Mouse (Mus musculus): ENCODE results near the gene Mtmr11.

Gene Mtmr11

GRCm38 (mm10) chr3:96161869-96162840 lies at the start of gene Mtmr11:
Gene Mtmr11, plus strand, starts transcription at chr3:96162004.
- peak; percentile 38 for DNase-seq

DNA sequence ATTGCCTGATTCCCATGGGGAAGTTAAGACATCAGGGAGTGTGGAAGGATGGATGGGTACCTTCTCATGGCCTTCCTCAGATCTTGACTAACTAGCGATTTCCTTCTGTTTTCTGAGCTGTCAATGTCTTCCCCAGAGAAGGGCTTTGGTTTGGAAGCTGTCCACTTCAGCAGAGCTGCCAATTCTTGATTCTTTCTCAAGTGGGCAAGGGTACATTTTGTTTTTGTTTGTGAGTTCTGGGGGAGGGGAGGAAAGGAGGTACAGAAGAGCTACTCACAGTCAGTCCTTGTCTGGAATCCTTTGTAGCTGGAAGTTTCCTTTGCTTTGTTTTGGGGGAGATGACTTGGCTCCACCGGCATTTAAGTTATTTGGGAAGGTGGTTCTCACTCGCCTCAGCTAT lies 48.6 kb upstream of the Mtmr11 start:
- DNase-seq: no peak

DNA sequence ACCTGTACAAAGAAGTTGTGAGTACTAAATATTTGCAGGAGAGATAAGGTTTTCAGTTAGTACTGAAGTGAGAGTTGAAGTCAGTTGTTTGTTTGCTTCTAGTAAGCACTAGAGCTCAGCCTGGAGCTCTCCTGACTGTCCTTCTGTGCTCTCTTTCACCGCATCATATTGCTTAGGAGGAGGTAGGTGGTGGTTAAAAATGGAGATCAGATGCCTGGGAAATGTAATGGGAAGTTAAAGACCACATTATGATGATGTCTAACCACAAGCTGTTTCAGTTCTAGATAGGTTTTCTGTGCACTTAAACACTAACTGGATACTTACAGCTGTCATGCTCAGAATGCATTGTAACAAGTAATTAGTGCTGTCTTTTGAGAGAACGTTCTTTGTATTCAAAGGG lies 43.7 kb upstream of the Mtmr11 start:
- no peak for DNase-seq

DNA sequence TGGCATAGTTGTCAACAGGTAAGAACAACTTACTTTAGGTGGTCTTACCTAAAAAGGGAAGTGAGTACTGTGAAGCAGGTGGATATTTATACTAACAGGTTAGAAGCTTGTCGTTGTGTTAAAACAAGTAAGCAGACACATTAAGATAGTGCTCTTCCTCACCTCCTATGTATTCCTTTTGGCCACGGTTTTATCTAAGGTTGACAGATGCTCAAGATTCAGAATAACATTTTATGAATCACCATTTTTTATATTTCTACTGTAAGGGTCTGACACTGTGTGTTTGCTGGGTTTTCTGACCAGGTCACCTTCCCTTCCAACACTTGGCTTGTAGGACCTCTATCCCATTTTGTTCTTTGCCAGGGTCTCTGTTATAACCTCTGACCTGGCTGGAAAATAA lies 43.1 kb upstream of the Mtmr11 start:
- DNase-seq: no peak

- DNase-seq: no peak
Measured at GRCm38 (mm10) chr3:96124235-96124634, 37.6 kb upstream of the Mtmr11 start.

- no peak for DNase-seq
Measured at GRCm38 (mm10) chr3:96128128-96128527, 33.7 kb upstream of the Mtmr11 start.

DNA sequence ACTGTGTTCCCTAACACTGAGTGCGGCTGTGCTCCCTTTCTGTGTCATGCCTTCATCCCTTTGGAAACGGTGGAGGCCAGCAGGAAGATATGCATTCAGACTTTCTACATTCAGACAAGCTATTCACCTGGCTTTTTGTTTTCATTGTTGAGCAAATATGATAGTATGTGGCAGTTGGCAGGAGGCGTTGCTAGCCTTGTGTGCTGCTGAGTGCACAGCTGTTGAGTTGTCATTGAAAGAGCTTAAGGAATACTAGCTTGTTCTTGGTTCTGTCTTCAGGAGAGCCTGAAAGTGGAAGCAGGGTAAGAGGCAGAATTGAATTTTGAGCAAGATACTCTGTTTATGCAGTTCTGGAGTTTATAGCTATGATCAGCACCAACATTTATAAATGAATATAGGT lies 29.3 kb upstream of the Mtmr11 start:
- DNase-seq: no peak

DNA sequence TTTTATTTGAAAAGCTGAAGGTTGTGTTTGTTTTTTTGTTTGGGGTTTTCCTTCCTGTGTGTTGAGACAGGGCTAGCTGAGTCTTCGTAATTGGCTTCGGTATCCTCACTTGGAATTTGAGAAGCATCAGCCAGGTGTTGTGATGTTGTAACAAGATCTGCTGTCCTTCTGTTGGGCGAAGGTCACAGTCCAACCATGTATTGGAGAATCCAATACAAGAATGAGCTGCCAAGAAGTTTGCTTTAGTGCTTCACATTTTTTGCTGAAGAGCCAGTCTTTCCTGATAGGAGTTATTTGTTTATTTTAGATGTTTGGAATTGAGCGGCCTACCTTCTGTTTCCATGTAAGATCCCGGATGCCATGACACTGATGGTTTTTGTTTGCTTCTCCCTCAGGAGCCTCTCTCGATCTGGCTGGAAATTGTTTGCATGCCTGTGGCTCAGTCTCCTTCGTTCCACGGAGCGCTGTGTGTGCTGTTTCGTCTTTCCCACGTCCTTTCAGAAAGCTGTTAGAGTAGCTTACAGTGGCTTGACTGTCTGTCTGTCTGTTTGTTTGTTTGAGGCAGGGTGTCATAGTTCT lies 28.4 kb upstream of the Mtmr11 start:
- no peak for DNase-seq

DNA sequence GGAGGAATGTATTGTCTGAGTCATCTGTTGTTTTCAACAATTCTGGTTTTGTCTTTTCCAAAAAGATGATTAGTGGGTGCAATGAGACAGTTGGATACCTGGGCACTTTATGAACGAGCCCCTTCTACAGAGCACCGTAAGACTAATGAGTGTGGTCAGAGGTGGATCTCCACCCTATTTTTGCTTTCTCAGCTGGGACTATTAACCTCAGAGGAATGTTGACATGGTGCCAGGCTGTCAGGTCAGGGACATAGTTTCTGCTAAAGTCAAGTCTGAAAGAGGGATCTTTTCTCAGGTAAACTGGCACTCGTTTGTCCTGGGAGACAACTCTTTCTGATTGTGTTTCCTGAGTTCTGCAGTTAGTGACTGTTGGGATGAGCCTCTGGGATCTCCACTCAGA lies 26.8 kb upstream of the Mtmr11 start:
- DNase-seq: no peak

DNA sequence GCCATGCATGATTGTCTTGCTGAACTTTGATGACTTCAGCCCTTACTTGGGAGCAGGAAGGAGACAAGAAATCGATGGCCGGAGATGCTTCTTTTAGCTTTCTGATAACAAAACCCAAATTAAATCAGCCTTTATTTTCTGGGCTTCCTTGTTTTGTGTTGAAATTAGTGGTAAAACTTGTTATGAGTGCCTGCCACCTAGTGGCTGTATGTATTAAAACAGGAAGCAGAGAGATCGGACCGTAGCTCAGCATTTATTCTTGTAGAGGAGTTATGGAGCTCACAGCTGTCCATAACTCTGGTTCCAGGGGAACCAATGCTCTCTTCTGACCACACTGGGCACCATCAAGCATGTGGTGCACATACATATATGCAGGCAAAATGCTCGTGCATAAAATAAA lies 13.9 kb upstream of the Mtmr11 start:
- peak; percentile 39 for DNase-seq

- DNase-seq: no peak
Measured at GRCm38 (mm10) chr3:96151836-96152235, 10.0 kb upstream of the Mtmr11 start.

DNA sequence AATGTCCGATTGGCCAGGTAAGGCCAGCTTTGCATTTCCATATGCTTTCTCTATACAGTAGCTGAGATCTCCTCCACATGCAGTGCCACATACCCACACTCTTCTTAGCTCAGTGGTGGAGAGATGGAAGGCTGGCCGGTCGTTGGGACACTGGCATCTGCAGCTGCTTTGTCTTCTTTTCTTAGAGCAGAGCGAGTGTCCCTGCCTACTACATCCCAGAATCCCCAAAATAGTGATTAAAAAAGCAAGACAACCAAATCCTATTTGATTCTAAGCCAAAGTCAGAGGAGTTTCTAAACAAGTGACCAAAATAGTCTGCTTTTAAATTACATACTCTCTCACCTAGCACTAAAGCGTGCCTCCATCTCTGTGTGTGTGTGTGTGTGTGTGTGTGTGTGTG lies 9.2 kb upstream of the Mtmr11 start:
- no peak for DNase-seq

DNA sequence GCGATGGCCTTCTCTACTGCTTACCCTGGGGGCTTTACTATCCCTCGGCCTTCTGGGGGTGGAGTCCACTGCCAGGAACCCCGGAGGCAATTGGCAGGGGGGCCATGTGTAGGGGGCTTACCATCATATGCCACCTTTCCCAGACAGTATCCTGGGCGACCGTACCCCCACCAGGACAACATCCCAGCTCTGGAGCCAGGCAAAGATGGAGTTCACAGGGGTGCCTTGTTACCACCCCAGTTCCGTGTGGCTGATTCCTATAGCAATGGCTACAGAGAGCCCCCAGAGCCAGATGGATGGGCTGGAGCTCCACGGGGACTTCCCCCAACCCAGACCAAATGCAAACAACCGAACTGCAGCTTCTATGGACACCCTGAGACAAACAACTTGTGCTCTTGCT lies 6.3 kb upstream of the Mtmr11 start:
- no peak for DNase-seq

DNA sequence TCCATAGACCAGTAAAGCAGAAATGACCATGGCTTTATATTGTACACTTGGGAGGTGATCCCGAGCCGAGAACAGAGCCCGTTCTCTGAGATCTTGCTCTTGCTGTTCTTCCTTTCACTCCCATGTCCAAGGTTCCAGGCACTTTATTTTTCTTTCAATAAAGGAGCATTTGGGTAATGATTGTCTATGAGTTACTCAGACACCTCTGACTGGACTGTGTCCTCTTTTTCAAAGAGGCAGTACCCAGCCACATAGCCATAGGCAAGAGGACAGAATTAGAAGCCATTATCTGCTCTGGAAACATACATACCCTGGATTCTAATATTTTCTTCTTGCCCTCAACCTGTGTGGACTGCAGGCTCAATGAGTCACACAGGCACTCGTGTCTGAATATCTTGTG lies 2.0 kb upstream of the Mtmr11 start:
- no peak for DNase-seq

GRCm38 (mm10) chr3:96160222-96160802 lies 1.5 kb upstream of the Mtmr11 start:
- DNase-seq: peak; percentile 50

- peak; percentile 78 for DNase-seq
Measured at GRCm38 (mm10) chr3:96160803-96161516, 844 bp upstream of the Mtmr11 start.

GRCm38 (mm10) chr3:96163040-96163439 lies 1.2 kb downstream of the Mtmr11 start:
- no peak for DNase-seq

GRCm38 (mm10) chr3:96168466-96169158 lies 6.8 kb downstream of the Mtmr11 start:
- DNase-seq: no peak

DNA sequence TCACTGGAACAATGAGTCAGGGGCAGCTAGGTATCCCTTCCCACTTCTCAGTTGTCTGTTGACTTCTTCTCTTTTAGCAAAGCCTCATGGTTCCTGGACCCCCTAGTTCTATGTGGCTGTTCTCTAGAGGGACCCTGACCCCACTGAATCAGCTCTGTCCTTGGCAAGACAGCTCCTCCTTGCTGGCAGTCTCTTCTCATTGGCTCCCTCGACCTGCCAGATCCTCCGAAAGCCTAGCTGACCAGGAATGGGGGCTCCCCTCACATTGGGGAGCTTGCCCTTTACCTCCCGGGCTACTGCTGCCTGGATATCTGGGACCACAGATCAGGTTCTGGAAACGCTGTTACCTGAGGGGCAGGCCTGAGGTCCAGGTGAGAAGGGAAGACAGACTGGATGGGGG lies 8.5 kb downstream of the Mtmr11 start:
- DNase-seq: no peak

DNA sequence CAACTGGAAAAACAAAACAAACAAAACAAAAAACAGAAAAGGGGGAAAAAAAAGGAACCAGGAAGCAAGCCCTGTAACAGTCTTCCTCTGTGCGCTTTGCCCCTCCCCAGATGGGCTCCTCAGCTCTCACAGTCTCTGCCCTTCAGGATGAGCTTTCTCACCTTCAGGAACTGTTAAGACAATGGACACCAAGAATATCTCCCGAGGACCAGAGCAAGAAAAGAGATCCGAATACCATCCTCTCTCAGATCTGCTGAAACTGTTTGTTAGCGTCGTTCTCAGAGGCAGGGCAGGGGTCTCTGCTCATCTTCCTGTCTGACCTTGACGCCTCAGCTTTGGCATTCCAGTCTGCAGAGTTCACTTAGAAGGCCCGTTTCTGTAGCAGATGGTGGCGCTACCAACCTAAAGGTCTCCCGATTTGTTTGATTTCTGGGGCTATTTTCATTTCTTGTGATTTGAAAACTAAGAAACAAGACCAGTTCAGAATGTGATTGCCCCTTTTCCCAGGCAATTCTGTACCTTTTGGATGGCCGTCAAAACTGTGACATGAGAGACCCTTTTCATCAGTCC lies 9.3 kb downstream of the Mtmr11 start:
- no peak for DNase-seq

DNA sequence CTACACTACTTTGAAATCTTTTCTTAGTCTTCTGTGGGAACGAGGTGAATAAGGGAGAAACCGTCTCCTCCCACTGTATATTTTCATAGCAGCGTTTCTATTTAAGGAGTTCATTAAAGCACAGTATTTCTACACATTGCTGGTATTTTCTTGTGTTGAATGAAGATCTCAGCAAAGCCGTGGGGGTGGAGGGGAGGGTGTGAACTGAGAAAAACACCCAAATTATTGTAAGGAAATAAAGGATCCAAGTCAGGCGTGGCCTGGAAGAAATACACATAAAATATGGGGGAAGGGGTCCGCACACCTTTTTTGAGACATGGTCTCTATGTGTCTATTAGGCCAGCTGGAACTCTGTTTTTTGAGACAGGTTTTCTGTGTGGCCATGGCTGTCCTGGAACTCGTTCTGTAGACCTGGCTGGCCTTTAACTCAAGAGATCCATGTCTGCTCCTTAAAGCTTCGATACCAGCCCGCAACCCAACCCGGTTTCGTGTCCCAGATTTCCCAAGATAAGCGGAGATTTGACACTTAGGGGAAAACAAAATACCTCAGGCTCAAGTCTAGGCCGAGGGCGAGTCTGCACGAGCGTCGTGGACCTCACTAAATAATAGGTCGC lies 9.9 kb downstream of the Mtmr11 start:
- no peak for DNase-seq
